Mouse (Mus musculus): Measurements from ENCODE around the gene Lmod3. TPM values are rescaled to one million over a fixed set of nuclear protein-coding genes. Genes with fewer than 3 reads are reported as not detected.

The Lmod3 gene
- not detected for total RNA-seq (2021)
- long read RNA-seq, experiment 1: 0 reads
- long read RNA-seq, experiment 2: 0 reads

DNA sequence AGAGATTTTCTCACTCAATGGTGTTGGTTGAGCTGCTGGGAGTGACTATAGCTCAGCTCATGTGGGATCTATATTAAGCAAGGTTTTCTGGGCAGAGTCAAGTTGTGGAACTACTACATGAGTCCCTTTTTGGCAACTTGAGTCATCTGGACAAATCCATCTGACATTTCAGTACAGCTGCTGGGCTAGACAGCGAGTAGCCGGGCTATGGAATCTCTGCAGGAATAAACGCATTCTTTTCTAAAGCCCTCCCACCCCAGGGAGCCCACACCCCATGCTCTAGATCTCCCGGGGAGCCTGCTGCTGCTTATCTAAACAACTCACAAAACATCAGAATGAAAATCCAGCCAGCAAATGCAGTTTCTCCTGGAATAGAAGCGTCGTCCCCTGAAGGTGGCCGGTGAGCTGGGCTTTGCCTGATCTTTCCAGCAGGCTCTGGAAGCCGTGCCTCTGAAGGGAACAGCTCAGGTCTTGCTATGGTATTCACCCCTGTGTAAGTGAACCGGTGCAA, at the start of gene Lmod3:
TSS of gene Lmod3 (minus strand) at position 49 of the 511 bp plus-strand sequence.
- no peak for DNase-seq

DNA sequence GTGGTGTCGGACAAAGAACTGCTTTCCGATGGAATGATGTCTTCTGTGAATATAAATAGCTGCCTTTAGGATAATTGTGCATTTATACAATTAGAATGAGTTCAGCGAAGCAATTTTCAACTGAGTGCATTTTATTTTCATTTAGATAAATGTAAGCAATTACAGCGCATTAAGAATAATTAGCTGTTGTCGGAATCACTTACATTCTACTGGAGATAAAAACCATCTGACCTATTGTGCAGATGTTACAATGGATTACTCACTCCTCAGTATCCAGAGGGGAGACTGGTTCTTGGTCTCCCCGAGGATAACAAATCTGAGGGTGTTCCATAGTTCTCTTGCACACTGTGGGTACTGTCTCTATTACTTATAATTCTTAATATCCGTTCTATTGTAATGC, 49.7 kb upstream of the Lmod3 start:
- DNase-seq: no peak

DNA sequence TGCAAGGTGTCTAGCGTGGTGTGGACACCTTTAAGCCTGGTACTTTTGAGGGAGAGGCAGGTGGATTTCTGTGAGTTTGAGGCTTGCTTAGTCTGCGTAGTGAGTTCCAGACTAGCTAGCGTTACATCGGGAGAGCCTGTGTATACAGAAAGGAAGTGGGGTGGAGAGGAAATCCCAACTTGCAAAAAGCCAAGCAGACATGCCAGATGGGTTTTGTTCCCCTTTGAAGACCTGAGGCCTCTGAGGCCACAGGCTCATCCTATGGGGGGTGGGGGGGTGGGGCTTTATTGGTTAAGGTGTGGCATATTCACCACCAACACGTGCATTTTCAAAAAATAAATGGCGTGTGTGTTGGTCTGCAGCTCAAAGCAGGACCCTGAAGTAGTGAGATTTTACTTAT, 48.1 kb upstream of the Lmod3 start:
- no peak for DNase-seq

DNA sequence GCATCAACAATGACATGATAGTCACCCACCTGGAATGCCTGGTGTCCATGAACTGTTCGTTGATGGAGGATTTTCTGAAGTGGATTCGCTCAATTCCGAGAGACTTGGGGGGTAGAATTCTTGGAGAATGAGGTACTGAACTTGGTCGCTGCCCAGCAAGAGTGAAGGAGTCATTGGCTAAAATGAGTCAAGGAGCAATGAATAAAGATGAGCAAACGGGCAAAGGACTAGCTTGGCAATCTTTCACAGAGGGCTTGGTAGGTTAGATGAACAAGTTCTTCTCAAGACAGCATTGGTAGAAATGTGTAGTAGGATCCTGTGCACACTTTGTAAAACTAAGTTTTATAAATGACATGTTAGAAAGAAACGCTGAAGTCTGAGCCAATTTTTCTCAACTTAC, 47.6 kb upstream of the Lmod3 start:
- no peak for DNase-seq

DNA sequence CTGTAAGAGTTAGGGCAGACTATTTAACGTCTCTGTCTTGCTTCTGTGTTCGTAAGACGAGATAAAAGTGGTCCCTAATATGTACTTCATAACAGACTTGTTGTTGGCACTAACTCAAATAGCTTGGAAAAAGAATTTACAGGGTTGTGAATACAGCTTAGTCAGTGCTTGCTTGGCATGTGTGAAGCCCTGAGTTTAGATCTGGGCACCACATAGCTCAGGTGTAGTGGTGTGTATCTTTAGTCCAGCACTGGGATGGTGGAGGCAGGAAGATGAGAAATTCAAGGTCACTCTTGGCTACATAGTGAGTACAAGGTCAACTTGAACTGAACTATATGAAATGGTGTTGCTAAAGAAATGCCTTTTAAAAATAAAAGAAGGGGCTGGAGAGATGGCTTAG, 44.6 kb upstream of the Lmod3 start:
- no peak for DNase-seq

DNA sequence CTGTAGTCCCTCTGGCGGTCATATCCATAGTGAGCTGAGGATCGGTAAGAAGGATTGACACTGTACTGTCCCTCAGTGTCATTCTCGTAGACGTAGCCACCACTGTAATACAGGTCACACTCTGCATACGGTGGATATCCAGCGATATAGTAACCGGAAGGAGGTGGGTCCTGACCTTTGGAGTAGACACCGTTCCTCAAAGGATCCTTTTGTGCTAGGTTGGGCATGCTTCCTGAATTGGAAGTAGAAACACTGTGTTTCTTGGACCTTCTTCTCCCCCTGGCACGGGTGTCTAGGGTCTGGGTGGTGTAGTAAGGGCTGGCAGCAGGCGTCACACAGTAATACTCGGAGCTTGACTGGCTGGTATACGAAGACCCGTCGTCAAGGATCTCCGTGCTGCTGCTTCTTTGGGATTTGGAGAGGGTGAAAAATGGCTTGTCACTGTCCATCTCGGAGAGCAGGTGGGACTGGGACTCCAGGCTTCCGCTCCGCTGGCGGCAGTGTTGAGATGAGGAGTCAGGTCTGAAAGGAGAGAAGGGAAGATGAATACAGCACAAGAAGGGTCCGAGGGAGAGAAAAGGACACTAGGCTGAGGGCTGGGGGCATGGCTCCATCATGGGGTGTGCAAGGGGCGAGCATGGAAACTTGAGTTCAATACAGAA, 43.4 kb upstream of the Lmod3 start:
- DNase-seq: no peak

DNA sequence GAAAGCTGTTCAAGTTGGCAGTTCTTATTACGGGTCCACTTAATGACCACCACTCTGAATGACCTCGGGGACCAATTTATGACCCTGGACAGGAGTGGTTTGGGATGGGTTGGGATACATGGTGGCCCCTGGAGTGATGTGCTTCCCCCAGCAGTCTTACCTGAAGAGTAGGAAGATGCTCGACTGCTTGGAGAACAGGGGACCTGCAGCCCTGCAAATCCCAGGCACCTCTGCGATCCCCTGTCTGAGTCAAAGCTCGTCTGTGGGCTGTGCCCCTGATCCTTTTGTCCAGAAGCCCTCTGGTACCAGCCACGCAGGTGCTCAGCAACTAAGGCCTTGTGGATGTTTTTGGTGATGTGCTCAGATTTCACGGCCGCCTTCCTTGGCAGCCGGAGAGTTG, 42.9 kb upstream of the Lmod3 start:
- no peak for DNase-seq

DNA sequence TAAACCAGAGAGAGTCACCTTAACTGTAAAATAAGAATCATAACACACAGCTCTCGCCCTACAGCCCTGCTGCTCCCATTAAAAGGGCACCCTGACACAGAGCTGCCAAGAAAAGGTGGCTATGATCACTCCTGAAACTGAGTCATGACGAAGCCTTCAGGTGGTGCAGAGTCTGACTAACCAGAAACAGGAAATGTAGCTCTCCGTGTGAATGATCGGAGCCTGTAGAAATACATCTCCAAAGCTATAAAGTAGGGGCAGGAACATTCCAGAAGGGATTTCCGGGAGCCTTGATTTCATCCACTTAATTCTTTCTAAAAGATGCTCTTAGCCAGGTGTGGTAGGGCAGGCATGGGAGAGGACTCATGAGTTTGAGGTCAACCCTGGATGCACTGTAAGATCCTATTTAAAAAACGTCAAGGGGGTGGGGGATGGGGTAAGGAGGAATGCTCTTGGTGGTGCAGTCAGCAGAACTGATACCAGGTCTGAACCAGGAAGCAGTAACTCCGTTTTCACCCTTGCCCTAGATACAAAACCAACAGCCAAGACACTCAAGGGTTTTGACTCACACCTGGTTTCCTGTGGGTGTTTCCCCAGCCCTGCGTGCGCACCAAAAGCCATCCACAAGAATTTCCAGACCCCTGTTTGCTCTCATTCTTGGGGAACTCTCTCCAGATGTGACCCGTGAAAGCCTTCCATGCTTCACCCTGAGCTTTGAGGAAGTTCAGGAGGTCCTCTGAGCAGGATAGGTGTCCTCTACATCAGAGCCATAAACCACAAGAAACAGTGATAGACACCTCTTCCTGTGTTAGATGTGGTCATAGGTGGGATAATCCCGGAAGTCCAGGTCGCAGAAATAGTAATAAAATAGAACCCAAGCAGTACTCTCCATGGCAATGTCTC, 41.4 kb upstream of the Lmod3 start:
- DNase-seq: no peak

DNA sequence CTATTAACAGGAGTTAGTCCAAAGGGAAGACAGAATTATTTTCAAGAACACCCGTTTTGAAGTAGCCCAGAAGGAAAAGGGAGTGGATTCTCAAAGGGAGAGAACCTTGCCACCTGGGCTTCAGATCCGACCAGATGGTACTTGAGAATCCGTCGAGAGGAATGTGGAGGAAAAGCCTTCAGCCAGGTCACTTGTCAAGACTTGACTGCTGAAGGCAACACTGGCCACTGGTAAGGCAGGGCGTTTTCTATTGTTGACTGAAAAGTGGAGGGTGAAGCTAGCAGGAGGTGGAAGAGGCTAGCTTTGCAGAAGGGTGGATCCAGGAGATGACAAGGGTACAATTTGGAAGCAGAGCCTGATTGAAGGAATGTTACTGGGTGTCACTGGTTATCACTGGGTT, 40.3 kb upstream of the Lmod3 start:
- no peak for DNase-seq

DNA sequence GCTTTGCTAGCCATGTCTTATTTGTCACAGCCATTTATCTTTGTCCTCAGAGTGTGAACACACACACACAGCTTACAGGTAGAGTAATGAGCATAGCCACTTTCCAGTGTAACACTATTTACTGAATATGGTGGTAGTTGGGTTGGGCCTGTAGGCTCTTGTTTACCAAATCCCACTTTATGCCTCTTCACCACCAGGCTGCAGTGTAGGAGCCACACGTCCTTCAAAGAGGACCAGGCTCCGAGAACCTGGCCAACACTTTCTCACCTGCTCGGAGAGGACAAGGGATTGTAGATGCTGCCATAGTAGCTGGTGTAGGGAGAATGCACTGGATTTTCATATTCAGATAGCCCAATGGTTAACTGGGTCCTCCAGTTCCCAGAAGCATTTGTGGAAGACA, 39.5 kb upstream of the Lmod3 start:
- DNase-seq: no peak

DNA sequence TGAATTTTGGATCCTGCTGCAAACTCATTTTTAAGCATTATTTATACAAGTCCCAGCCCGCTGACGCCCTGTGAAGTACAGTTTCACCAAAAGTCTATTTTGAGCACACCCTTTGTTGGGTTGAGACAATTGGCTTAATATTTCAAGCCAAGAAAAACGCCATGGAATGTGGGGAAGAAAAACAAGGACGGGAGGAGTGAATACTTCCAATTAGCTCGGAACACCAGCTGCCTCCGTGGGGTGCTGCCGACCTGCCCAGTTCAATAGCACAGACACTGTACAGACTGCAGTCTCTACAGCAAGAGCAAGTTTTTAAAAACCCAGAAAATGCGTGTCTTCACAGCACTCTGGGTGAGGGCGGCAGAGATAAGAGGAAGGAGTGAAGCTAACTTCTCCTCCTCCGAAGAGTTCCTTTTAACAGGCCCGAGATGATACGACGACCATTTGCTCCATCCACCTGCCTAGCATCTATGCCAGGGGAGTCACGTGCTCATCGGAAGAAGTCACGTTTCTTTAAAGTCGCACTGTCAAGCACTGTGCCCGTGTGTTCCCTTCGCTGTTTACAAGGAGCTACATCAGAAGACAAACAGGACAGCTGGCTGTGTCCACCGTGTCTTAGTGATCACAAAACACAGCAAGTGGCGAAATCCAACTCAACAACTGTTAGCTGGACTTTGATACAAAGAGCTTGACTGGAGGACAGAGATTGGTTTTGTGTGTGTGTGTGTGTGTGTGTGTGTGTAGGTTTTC, 38.8 kb upstream of the Lmod3 start:
- DNase-seq: no peak

DNA sequence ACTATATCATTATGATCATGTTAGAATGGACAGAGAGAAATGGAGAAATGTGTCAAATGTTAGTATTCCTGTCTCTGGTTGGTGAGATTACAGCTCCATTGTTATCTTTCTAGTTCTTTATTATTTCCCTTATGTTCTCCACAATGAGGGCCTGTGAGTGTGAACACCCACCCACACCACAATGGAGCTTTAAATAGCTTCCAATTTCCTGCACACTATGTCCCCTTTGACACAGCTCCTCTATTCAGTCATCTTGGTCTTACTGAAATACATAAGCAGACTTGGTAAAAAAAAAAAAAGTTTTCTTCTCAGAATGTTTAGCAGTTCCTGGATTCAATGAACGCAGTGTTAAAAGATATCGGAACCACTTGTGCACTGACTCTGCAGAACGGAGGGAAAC, 38.1 kb upstream of the Lmod3 start:
- DNase-seq: no peak

DNA sequence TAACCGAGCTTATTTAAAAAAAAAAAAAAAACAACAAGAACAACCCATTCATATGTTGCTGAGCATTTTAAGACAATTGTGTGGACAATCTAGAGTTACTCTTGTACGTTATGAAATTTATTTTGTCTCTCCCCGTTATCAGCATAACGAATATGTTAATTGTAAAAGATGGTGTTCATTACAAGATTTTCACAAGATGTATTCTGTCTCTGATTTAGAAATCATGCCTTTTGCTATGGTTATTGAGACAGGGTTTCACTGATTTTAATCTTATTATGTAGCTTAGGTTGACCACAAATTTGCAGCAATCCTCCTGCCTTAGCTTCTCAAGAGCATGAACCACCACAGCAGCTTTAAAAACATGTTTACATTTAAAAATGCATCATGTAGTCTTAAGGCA, 37.3 kb upstream of the Lmod3 start:
- no peak for DNase-seq

DNA sequence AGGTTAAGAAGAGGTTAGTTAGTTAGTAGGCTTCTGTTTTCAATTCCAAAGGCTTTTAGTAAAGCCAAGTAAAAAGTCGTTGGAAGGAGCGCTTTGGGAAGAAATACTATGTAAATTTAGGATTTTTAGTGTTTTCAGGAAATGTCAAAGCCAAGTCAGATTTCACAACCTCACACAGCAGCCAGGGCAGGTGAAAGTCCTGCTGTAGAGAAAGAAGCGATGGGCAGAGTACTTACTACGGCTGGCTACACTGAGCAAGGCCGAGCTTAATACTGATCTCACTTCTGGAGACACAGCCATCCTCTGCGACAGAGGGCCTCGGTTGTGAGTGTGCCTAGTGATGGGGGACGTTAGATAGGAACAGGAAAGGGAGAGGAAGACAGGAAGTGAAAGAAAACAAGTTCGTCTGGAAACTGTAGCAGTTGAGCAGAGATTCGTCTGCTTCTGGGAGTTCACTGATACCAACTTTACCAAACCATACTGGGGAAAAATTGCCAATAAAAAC, 36.8 kb upstream of the Lmod3 start:
- DNase-seq: no peak

DNA sequence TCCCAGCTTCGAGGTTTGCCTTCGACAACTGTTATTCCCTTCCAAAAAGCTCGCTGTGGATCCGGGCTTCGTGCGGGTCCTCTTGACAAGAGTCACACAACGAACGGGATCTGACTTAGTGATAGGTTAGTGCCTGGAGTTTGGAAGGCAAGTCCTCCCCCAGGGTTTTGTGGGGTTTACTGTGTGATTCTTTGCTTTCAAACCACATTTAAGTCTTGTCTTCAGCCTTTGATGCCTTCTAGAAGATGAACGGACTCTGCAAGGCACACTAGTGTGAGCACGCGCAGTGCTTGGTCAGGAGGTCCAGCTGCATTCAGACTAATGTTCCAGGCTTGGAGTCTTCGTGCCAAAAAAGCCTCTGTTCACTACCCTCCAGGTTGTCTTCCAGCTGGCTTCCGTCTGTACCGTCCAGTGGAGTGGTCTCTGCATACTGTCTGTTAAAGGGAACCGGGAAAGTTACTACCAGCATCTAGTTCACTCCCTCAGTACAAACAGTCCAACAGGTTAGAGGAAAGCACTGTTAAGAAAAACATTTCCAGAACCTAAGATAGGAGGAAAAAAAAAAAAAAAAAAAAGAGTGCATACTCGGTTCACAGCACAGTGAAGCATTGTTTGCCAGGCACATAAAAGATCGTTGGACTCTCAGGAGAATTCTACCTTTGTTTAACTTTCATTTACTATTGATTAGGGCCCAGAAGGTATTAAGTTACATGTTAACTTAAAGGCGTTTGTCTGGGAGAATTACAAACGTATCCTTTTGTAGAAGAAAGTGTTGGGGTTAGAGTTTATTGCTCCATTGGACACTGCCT, 35.7 kb upstream of the Lmod3 start:
- no peak for DNase-seq

DNA sequence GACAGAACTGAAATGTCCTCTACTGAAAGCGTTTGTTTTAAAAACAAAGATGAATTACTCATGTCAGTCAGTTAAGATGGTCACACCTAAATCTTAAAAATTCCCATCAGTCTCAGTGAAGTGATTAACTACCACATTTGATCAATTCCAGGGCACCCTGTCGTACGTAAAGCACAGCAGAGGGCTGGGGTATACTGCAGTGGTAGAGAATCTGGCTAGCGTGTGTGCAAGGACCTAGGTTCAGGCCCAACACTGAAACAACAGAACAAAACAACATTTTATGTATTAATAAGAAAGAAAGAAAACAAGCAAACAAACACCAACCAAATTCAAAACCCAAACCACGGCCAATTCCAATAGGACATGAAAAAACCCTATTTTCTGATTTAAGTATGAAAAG, 33.8 kb upstream of the Lmod3 start:
- no peak for DNase-seq

DNA sequence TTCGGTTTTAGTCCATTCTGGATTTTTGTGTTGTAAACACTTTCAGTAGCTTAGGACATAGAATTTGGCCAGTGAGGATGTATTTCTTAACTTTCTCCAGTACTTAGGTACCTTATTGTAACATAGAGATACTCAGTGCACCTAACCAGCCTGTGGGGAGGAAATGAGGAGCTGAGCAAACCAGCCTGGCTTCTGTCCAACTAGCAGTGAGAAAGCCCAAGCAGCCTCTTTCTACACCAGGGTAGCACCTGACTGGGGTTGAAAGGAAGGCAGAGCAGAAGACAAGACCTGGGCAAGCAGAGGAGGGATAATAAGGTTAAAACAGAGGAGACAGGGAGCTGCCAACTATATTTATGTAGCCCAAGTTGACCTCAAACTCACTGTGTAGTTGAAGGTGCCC, 31.1 kb upstream of the Lmod3 start:
- DNase-seq: no peak

DNA sequence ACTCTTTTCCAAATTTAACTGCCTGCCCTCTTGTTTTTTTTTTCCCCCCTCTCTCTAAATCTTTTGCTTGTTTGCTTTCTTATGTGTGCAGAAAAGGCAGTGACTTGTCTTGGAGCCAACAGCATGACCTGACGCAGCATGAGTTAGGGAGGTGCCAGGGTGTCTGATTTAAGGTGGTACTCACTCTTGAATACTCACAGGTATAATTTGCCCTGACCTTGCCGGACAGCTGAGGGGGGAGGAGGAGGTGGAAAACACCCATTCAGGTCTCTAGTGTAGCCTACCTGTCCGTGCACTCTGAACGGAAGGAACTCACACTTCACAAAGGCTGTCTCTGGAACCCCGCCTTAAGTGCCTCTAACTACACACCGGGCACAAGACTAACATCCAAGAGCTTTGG, 26.3 kb upstream of the Lmod3 start:
- DNase-seq: no peak

DNA sequence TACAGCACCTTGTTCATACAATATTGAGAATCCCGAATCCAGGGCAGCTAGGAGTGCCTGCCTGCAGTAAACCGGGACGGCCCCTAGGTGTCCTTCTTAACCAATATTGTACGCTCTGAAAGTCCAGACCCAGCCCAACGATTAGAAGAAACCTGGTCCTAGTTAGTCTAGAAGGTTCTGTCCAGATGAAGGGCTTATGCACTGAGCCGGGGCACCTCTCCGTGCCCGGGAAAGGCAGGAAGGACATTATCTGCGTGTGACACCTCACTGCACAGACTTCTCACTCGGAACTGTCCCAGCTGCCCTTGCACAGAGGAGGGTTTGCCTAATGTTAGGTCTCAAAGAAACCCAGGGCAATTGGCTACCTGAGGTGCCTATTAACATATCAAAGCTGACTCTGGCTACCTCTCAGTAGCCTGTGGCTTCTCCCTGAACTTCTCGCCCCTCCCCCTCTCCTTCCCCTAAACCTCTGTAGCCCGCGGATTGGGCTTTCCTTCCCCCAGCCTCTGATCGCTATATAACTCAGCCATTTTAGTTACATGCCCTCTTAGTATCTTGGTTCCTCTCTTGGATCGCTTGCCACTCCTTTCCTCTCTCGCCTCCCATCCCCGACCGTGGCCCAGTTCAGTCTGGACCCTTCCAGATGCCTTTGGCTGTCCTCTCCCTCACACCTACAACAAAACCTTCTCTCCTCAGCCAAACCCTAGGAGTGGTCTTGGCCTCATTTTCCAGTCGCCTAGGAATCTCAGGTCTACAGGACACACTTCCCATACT, 25.6 kb upstream of the Lmod3 start:
- peak; percentile 74 to 84 for DNase-seq

DNA sequence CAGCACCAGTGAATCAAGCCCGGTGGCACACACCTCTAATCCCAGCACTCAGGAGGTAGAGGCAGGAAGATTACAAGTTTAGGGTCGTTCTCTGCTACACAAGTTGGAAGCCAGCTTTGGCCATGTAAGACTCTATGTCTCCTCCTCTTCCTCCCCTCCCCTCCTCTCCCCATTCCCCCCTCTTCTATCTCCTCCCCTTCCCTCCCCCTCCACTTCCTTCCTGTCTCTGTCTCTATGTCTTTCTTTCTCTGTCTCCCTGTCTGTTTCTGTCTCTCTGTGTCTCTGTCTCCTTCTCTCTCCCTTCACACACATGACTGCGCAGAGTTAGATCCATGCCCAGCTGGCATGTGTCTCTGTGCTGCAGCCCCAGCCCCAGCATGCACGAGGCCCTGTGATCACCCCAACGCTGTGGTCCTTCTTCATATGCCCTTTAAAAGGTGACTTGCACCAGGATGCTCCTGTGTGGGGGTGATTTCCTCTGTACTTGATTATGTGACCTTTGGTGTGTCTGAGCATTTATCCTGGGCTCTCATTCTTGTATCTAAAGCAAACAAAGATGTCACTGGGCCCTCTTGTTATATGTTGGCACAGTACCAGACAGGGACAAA, 24.4 kb upstream of the Lmod3 start:
- no peak for DNase-seq
